Mouse (Mus musculus) intestine, embryonic 15.5 days (tissue): Measurements from ENCODE around the gene Zfp82. TPM values are rescaled to one million over a fixed set of nuclear protein-coding genes. Genes with fewer than 3 reads are reported as not detected.
A peak's percentile ranks its signal among the peaks of the same experiment; 100 is the strongest.

Experiments used
- ATAC-seq: fragments of 200-750 bp; cut with Nextera tagmentation; 2 replicates; pipeline ENCODE4 v1.8.0; 2017; ENCODE audit warnings: moderate TSS enrichment, moderate library complexity
- H3K27ac ChIP-seq: fragments of 300-500 bp; sonication (generic); 2 replicates; pipeline ENCODE4 v1.5.1; 2015; ENCODE audit warnings: mild to moderate bottlenecking, inconsistent platforms
- H3K27me3 ChIP-seq: fragments of 300-500 bp; sonication (generic); replicated peaks from 2 replicates; pipeline ENCODE4 v1.6.1; 2015; ENCODE audit warnings: inconsistent platforms
- H3K36me3 ChIP-seq: fragments of 300-500 bp; sonication (generic); 2 replicates; pipeline ENCODE4 v1.6.1; 2015; ENCODE audit warnings: inconsistent platforms
- H3K4me1 ChIP-seq: fragments of 300-500 bp; sonication (generic); replicated peaks from 2 replicates; pipeline ENCODE4 v1.6.1; 2015; ENCODE audit warnings: inconsistent platforms
- H3K4me2 ChIP-seq: fragments of 300-500 bp; sonication (generic); replicated peaks from 2 replicates; pipeline ENCODE4 v1.6.1; 2015; ENCODE audit warnings: mild to moderate bottlenecking, inconsistent platforms
- H3K4me3 ChIP-seq: fragments of 300-500 bp; sonication (generic); replicated peaks from 2 replicates; pipeline ENCODE4 v1.5.1; 2015; ENCODE audit warnings: inconsistent platforms
- H3K9ac ChIP-seq: fragments of 300-500 bp; sonication (generic); 2 replicates; pipeline ENCODE4 v1.6.1; 2015; ENCODE audit warnings: inconsistent platforms
- H3K9me3 ChIP-seq: fragments of 300-500 bp; sonication (generic); 2 replicates; pipeline ENCODE4 v1.6.1; 2016; ENCODE audit warnings: inconsistent platforms
- WGBS: fragments of 180-500 bp; shearing (Covaris S2); methylation state at CpG from one replicate; pipeline ENCODE4 v1.1.7; 2015; 5-methylcytosine and 5-hydroxymethylcytosine counted together
- polyA plus RNA-seq: library from polyadenylated mRNA; unstranded; fragments of >200 nt; fragmentation: Nextera tagmentation; extraction: Ambion mirVana; gene quantifications from 2 replicates; pipeline ENCODE4 v1.2.1, GENCODE M21; 2015

Zfp82 gene
- polyA plus RNA-seq, 1 experiment from 2014 or later, result 4.5 TPM

- Histone ChIP-seq H3K4me3 (no peak overlapping the region), H3K4me1 (no peaks in the 10 kb centered on the region), H3K9ac (no peak overlapping the region), H3K27ac (no peak overlapping the region), H3K9me3 (no peaks in the 10 kb centered on the region), H3K4me2 (no peak overlapping the region), H3K36me3 (peaks cover 4% of the 10 kb centered on the region; the same call in 1 of the 2 replicates), H3K27me3 (no peaks in the 10 kb centered on the region)
- ATAC-seq, result no peak
- 90% methylated on average over 3 of the region's 3 CpGs for WGBS
These were observed 41.3 kb downstream of the Zfp82 start for GRCm38 (mm10) chr7:30031379-30031778.

- no peak for ATAC-seq
- Histone ChIP-seq H3K4me2 (no peak overlapping the region), H3K27ac (no peak overlapping the region), H3K9ac (no peak overlapping the region), H3K27me3 (no peaks in the 10 kb centered on the region), H3K36me3 (peaks cover 9% of the 10 kb centered on the region; the same call in 1 of the 2 replicates), H3K4me3 (no peak overlapping the region), H3K4me1 (no peaks in the 10 kb centered on the region), H3K9me3 (no peaks in the 10 kb centered on the region)
- 33% methylated on average over 6 of the region's 6 CpGs for WGBS
These were observed 42.0 kb downstream of the Zfp82 start for GRCm38 (mm10) chr7:30030677-30031076.

- Histone ChIP-seq H3K9me3 (no peaks in the 10 kb centered on the region), H3K9ac (no peak overlapping the region), H3K36me3 (peaks cover 19% of the 10 kb centered on the region; the same call in 1 of the 2 replicates), H3K27ac (no peak overlapping the region), H3K4me3 (no peak overlapping the region), H3K4me1 (no peaks in the 10 kb centered on the region), H3K4me2 (no peak overlapping the region), H3K27me3 (no peaks in the 10 kb centered on the region)
- 89% methylated on average over 3 of the region's 3 CpGs for WGBS
- ATAC-seq, result no peak
These were observed 44.1 kb downstream of the Zfp82 start for GRCm38 (mm10) chr7:30028572-30028971.

- Histone ChIP-seq H3K4me2 (no peak overlapping the region), H3K4me3 (no peak overlapping the region), H3K27ac (no peak overlapping the region), H3K4me1 (no peaks in the 10 kb centered on the region), H3K9ac (no peak overlapping the region), H3K9me3 (no peaks in the 10 kb centered on the region), H3K36me3 (peaks cover 32% of the 10 kb centered on the region), H3K27me3 (no peaks in the 10 kb centered on the region)
- 69% methylated on average over 4 of the region's 4 CpGs for WGBS
- ATAC-seq, result no peak
These were observed 45.4 kb downstream of the Zfp82 start for GRCm38 (mm10) chr7:30027331-30027730.

- Histone ChIP-seq H3K4me1 (no peaks in the 10 kb centered on the region), H3K27ac (no peak overlapping the region), H3K36me3 (peaks cover 34% of the 10 kb centered on the region), H3K4me2 (no peak overlapping the region), H3K4me3 (no peak overlapping the region), H3K9me3 (no peaks in the 10 kb centered on the region), H3K9ac (no peak overlapping the region), H3K27me3 (no peaks in the 10 kb centered on the region)
- WGBS, result 85% methylated on average over 5 of the region's 5 CpGs
- ATAC-seq, result no peak
These were observed 47.3 kb downstream of the Zfp82 start for GRCm38 (mm10) chr7:30025358-30025757.

GRCm38 (mm10) chr7:30023800-30024199 lies 48.9 kb downstream of the Zfp82 start:
- no peak overlapping the region for H3K9ac ChIP-seq
- no peak overlapping the region for H3K4me2 ChIP-seq
- H3K27ac ChIP-seq, result no peak overlapping the region
- H3K36me3 ChIP-seq, result peaks cover 41% of the 10 kb centered on the region
- ATAC-seq, result no peak
- H3K4me1 ChIP-seq, result no peaks in the 10 kb centered on the region
- no peaks in the 10 kb centered on the region for H3K9me3 ChIP-seq
- H3K4me3 ChIP-seq, result no peak overlapping the region
- no peaks in the 10 kb centered on the region for H3K27me3 ChIP-seq
- WGBS, result 85% methylated on average over 8 of the region's 8 CpGs

GRCm38 (mm10) chr7:30023324-30023723 lies 49.4 kb downstream of the Zfp82 start:
- Histone ChIP-seq H3K9me3 (no peaks in the 10 kb centered on the region), H3K4me3 (no peak overlapping the region), H3K27me3 (no peaks in the 10 kb centered on the region), H3K27ac (no peak overlapping the region), H3K9ac (no peak overlapping the region), H3K4me2 (no peak overlapping the region), H3K36me3 (peaks cover 46% of the 10 kb centered on the region), H3K4me1 (no peaks in the 10 kb centered on the region)
- ATAC-seq, result no peak
- WGBS, result 93% methylated on average over 9 of the region's 9 CpGs

GRCm38 (mm10) chr7:30019543-30019942 lies 53.2 kb downstream of the Zfp82 start:
- no peaks in the 10 kb centered on the region for H3K27me3 ChIP-seq
- H3K36me3 ChIP-seq, result peaks cover 51% of the 10 kb centered on the region
- H3K27ac ChIP-seq, result no peak overlapping the region
- H3K9me3 ChIP-seq, result no peaks in the 10 kb centered on the region
- H3K9ac ChIP-seq, result no peak overlapping the region
- no peak overlapping the region for H3K4me3 ChIP-seq
- 98% methylated on average over 2 of the region's 2 CpGs for WGBS
- ATAC-seq, result no peak
- H3K4me2 ChIP-seq, result no peak overlapping the region
- no peaks in the 10 kb centered on the region for H3K4me1 ChIP-seq

GRCm38 (mm10) chr7:30017226-30017625 lies 55.5 kb downstream of the Zfp82 start:
- no peak overlapping the region for H3K4me3 ChIP-seq
- H3K9me3 ChIP-seq, result no peaks in the 10 kb centered on the region
- peaks cover 39% of the 10 kb centered on the region for H3K36me3 ChIP-seq
- ATAC-seq, result no peak
- H3K27me3 ChIP-seq, result no peaks in the 10 kb centered on the region
- H3K9ac ChIP-seq, result no peak overlapping the region
- H3K4me2 ChIP-seq, result no peak overlapping the region
- H3K27ac ChIP-seq, result no peak overlapping the region
- 95% methylated on average over 6 of the region's 6 CpGs for WGBS
- no peaks in the 10 kb centered on the region for H3K4me1 ChIP-seq

GRCm38 (mm10) chr7:30012956-30013363 lies 59.7 kb downstream of the Zfp82 start:
- Histone ChIP-seq H3K27me3 (no peaks in the 10 kb centered on the region), H3K4me3 (no peak overlapping the region), H3K4me2 (no peak overlapping the region), H3K4me1 (peaks cover 21% of the 10 kb centered on the region), H3K36me3 (peaks cover 25% of the 10 kb centered on the region), H3K27ac (no peak overlapping the region), H3K9me3 (no peaks in the 10 kb centered on the region), H3K9ac (no peak overlapping the region)
- ATAC-seq, result peak; percentile 35; the same call in 1 of the 2 replicates
- 83% methylated on average over 4 of the region's 4 CpGs for WGBS

GRCm38 (mm10) chr7:30010551-30011195 lies 62.0 kb downstream of the Zfp82 start:
- ATAC-seq, result 0 out of 2 replicates have a peak, but pooled peaks have one; percentile 26
- Histone ChIP-seq H3K4me1 (peaks cover 21% of the 10 kb centered on the region), H3K4me2 (no peak overlapping the region), H3K9me3 (no peaks in the 10 kb centered on the region), H3K4me3 (no peak overlapping the region), H3K9ac (no peak overlapping the region), H3K27ac (peak overlapping the region; percentile 37; the same call in 1 of the 2 replicates), H3K27me3 (no peaks in the 10 kb centered on the region), H3K36me3 (peaks cover 14% of the 10 kb centered on the region)
- 70% methylated on average over 10 of the region's 10 CpGs for WGBS

- H3K27me3 ChIP-seq, result no peaks in the 10 kb centered on the region
- WGBS, result 56% methylated on average over 21 of the region's 21 CpGs
- peaks cover 10% of the 10 kb centered on the region; the same call in 1 of the 2 replicates for H3K36me3 ChIP-seq
- H3K4me2 ChIP-seq, result no peak overlapping the region
- H3K27ac ChIP-seq, result peak overlapping the region; percentile 19; the same call in 1 of the 2 replicates
- H3K9ac ChIP-seq, result no peak overlapping the region
- no peak overlapping the region for H3K4me3 ChIP-seq
- H3K9me3 ChIP-seq, result no peaks in the 10 kb centered on the region
- peaks cover 21% of the 10 kb centered on the region for H3K4me1 ChIP-seq
- ATAC-seq, result 0 out of 2 replicates have a peak, but pooled peaks have one; percentile 34
These were observed 63.2 kb downstream of the Zfp82 start for GRCm38 (mm10) chr7:30009321-30010085.
